Mouse (Mus musculus) lung, embryonic 15.5 days (tissue): ENCODE results near the gene Tmem163. TPM values are rescaled to one million over a fixed set of nuclear protein-coding genes. Genes with fewer than 3 reads are reported as not detected.

ENCODE experiments used
- ATAC-seq: fragments of 200-750 bp; cut with Nextera tagmentation; 2 replicates; pipeline ENCODE4 v1.8.0; 2017; ENCODE audit warnings: moderate number of reproducible peaks, borderline replicate concordance; ENCODE audit not compliant: low FRiP score, low TSS enrichment; ENCODE audit errors: extremely low read depth
- H3K27ac ChIP-seq: fragments of 300-500 bp; sonication (generic); 2 replicates; pipeline ENCODE4 v1.5.1; 2015; ENCODE audit warnings: moderate library complexity, mild to moderate bottlenecking, inconsistent platforms
- H3K27me3 ChIP-seq: fragments of 300-500 bp; sonication (generic); 2 replicates; pipeline ENCODE4 v1.6.1; 2015; ENCODE audit warnings: inconsistent platforms
- H3K36me3 ChIP-seq: fragments of 300-500 bp; sonication (generic); 2 replicates; pipeline ENCODE4 v1.6.1; 2015; ENCODE audit warnings: inconsistent platforms
- H3K4me1 ChIP-seq: fragments of 300-500 bp; sonication (generic); 2 replicates; pipeline ENCODE4 v1.6.1; 2015; ENCODE audit warnings: inconsistent platforms
- H3K4me2 ChIP-seq: fragments of 300-500 bp; sonication (generic); 2 replicates; pipeline ENCODE4 v1.6.1; 2015; ENCODE audit warnings: inconsistent platforms, mild to moderate bottlenecking, moderate library complexity
- H3K4me3 ChIP-seq: fragments of 300-500 bp; sonication (generic); 2 replicates; pipeline ENCODE4 v1.5.1; 2015; ENCODE audit warnings: mild to moderate bottlenecking, inconsistent platforms
- H3K9ac ChIP-seq: fragments of 300-500 bp; sonication (generic); 2 replicates; pipeline ENCODE4 v1.6.1; 2015; ENCODE audit warnings: inconsistent platforms
- H3K9me3 ChIP-seq: fragments of 300-500 bp; sonication (generic); 2 replicates; pipeline ENCODE4 v1.6.1; 2016; ENCODE audit warnings: inconsistent platforms
- WGBS: fragments of 180-500 bp; shearing (Covaris S2); methylation state at CpG from one replicate; pipeline ENCODE4 v1.1.7; 2015; 5-methylcytosine and 5-hydroxymethylcytosine counted together
- polyA plus RNA-seq: library from polyadenylated mRNA; unstranded; fragments of >200 nt; fragmentation: Nextera tagmentation; extraction: Ambion mirVana; gene quantifications from 2 replicates; pipeline ENCODE4 v1.2.1, GENCODE M21; 2015

The Tmem163 gene
- polyA plus RNA-seq, 1 experiment from 2014 or later, result 5.2 TPM

- Histone ChIP-seq H3K4me2 (no peak overlapping the region), H3K4me3 (no peak overlapping the region), H3K9me3 (no peaks in the 10 kb centered on the region), H3K36me3 (no peaks in the 10 kb centered on the region), H3K4me1 (peaks cover 13% of the 10 kb centered on the region; the same call in 1 of the 2 replicates), H3K9ac (no peak overlapping the region), H3K27me3 (no peaks in the 10 kb centered on the region), H3K27ac (peak overlapping the region; percentile 41)
- ATAC-seq, result 0 out of 2 replicates have a peak, but pooled peaks have one; percentile 25
- 51% methylated on average over 7 of the region's 7 CpGs for whole genome bisulfite sequencing
These were observed 52.2 kb downstream of the Tmem163 start for GRCm38 (mm10) chr1:127627151-127627550.

- 0 out of 2 replicates have a peak, but pooled peaks have one; percentile 44 for ATAC-seq
- H3K27ac ChIP-seq, result no peak overlapping the region
These were observed 53.6 kb downstream of the Tmem163 start for GRCm38 (mm10) chr1:127625577-127626362.

DNA sequence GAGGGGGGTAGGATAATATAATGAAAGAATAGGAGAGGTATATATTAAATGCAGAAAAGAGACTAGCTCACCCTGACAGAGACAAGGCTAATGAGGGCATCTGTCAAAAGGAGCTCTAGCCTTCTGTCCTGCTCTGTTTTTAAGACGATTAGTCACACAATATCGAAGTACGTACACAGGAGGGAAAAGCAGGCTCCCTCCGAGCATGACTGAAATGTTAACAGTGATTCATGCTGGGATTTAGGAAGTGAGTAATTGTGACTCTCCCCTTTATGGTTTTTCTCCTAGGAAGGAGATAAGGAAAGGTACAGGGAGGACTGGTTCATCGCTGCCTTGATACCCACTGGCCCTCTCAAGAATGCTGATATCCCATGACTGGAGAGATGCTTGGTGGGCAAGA is 57.0 kb downstream of the Tmem163 start:
- no peaks in the 10 kb centered on the region for H3K27me3 ChIP-seq
- H3K9me3 ChIP-seq, result no peaks in the 10 kb centered on the region
- no peak for ATAC-seq
- H3K4me2 ChIP-seq, result no peak overlapping the region
- WGBS, result 80% methylated on average over 5 of the region's 5 CpGs
- H3K9ac ChIP-seq, result no peak overlapping the region
- H3K27ac ChIP-seq, result no peak overlapping the region
- H3K4me3 ChIP-seq, result no peak overlapping the region
- H3K4me1 ChIP-seq, result peaks cover 13% of the 10 kb centered on the region; the same call in 1 of the 2 replicates
- H3K36me3 ChIP-seq, result no peaks in the 10 kb centered on the region

More at GRCm38 (mm10) chr1:127625577-127626362, 53.6 kb downstream of the Tmem163 start:
- no peak overlapping the region for H3K9ac ChIP-seq
- H3K4me3 ChIP-seq, result no peak overlapping the region
- WGBS, result 38% methylated on average over 5 of the region's 5 CpGs
- no peaks in the 10 kb centered on the region for H3K9me3 ChIP-seq
- H3K27me3 ChIP-seq, result no peaks in the 10 kb centered on the region
- H3K4me2 ChIP-seq, result no peak overlapping the region
- H3K36me3 ChIP-seq, result no peaks in the 10 kb centered on the region
- peaks cover 13% of the 10 kb centered on the region; the same call in 1 of the 2 replicates for H3K4me1 ChIP-seq

DNA sequence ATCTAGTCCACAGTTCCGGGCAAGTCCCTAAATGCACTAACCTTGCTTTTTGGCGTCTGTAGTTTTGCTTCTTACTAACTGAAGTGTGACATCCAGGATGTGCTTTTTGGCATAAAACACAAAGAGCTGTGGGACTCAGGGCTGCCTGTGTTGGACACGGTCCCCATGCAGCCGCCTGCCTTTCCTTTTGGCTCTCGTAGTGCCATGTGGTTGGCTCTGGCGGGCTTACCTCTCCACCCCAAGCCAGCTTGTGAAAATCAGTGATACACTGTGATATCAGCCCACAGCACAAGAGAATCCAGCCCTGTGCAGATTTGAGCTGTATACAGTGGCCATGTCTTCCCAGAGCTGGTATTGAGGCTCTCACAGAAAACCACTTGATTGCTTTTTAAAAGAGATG is 60.3 kb downstream of the Tmem163 start:
- H3K9ac ChIP-seq, result no peak overlapping the region
- no peaks in the 10 kb centered on the region for H3K27me3 ChIP-seq
- no peak overlapping the region for H3K27ac ChIP-seq
- H3K4me2 ChIP-seq, result no peak overlapping the region
- no peaks in the 10 kb centered on the region for H3K36me3 ChIP-seq
- H3K9me3 ChIP-seq, result no peaks in the 10 kb centered on the region
- 76% methylated on average over 6 of the region's 6 CpGs for WGBS
- no peak overlapping the region for H3K4me3 ChIP-seq
- no peaks in the 10 kb centered on the region for H3K4me1 ChIP-seq
- no peak for ATAC-seq

DNA sequence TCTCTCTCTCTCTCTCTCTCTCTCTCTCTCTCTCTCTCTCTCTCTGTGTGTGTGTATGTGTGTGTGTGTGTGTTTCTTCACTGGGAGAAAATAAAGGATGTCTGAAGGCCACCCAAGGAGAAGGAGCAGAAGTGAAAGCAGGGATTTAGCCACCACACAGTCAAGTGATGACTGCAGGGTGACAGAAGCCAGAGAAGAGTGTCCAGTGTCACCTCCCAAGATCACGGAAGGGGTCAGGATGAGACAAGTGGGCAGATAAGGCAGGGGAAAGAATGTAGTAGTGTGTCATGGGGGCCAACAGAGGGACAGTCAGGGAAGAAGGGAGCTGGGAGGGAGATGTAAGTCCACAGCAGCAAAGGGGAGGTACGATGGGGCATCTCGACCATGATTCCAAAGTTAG is 69.0 kb downstream of the Tmem163 start:
- ATAC-seq, result peak; percentile 73; the same call in 1 of the 2 replicates
- no peaks in the 10 kb centered on the region for H3K9me3 ChIP-seq
- H3K27me3 ChIP-seq, result peaks cover 3% of the 10 kb centered on the region; the same call in 1 of the 2 replicates
- H3K9ac ChIP-seq, result no peak overlapping the region
- H3K36me3 ChIP-seq, result no peaks in the 10 kb centered on the region
- no peak overlapping the region for H3K27ac ChIP-seq
- 23% methylated on average over 3 of the region's 3 CpGs for WGBS
- H3K4me1 ChIP-seq, result peaks cover 17% of the 10 kb centered on the region; the same call in 1 of the 2 replicates
- H3K4me2 ChIP-seq, result no peak overlapping the region
- no peak overlapping the region for H3K4me3 ChIP-seq

GRCm38 (mm10) chr1:127609814-127610213 is 69.5 kb downstream of the Tmem163 start:
- H3K36me3 ChIP-seq, result no peaks in the 10 kb centered on the region
- ATAC-seq, result peak; percentile 90
- H3K9ac ChIP-seq, result no peak overlapping the region
- H3K4me2 ChIP-seq, result no peak overlapping the region
- no peaks in the 10 kb centered on the region for H3K9me3 ChIP-seq
- H3K27me3 ChIP-seq, result peaks cover 3% of the 10 kb centered on the region; the same call in 1 of the 2 replicates
- H3K4me3 ChIP-seq, result no peak overlapping the region
- peaks cover 17% of the 10 kb centered on the region; the same call in 1 of the 2 replicates for H3K4me1 ChIP-seq
- 38% methylated on average over 2 of the region's 2 CpGs for WGBS
- no peak overlapping the region for H3K27ac ChIP-seq

GRCm38 (mm10) chr1:127608326-127608725 is 71.0 kb downstream of the Tmem163 start:
- Histone ChIP-seq H3K9me3 (no peaks in the 10 kb centered on the region), H3K27me3 (peaks cover 3% of the 10 kb centered on the region; the same call in 1 of the 2 replicates), H3K36me3 (no peaks in the 10 kb centered on the region), H3K4me1 (peaks cover 17% of the 10 kb centered on the region; the same call in 1 of the 2 replicates), H3K4me2 (no peak overlapping the region), H3K27ac (no peak overlapping the region), H3K9ac (no peak overlapping the region), H3K4me3 (no peak overlapping the region)
- WGBS, result 86% methylated on average over 3 of the region's 3 CpGs
- no peak for ATAC-seq

DNA sequence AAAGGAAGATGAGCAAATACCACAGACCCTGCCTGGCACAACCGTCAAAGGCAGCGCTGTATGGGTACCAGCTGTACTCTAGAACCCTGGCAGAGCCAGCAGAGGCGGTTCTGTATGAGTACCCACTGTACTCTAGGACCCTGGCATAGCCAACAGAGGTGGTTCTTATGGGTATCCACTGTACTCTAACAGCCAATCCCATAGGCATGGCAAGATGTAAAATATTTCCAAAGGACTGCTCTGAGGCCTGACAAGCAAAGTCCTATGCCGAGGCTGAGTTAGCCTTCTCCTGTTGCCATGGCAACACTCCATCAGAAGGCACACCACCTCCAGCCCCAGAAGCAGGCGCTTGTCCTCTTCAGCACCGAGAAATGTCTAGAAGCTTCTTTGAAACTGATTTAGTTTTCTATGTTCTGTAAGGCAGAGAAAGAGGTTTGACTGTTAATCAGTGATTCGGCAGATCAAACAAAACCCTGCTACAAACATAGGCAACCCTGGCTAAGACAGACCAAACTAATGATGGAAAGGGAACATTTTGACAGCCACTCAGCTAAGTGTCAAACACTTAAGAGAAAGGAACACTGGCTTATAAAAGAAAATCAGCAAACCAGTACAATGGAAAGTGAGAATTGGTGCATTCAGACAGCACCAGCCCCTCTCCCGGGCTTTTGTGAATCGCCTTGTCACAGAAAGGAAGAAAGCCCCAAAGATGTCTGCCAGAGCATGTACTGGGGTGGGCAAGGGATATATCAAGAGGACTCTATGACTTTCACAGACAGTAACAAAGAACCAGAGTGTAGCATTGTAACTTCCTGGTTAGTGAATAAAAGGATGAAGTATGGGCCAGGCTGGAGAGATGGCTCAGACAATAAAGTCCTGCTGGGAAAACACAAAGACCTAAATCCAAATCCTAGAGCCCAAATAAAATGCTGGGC is 75.4 kb downstream of the Tmem163 start:
- no peak overlapping the region for H3K4me3 ChIP-seq
- H3K36me3 ChIP-seq, result no peaks in the 10 kb centered on the region
- H3K9ac ChIP-seq, result no peak overlapping the region
- H3K27ac ChIP-seq, result no peak overlapping the region
- H3K27me3 ChIP-seq, result peaks cover 3% of the 10 kb centered on the region; the same call in 1 of the 2 replicates
- H3K4me1 ChIP-seq, result 0 out of 2 replicates have a peak, but pooled peaks cover 6% of the 10 kb centered on the region
- WGBS, result 61% methylated on average over 9 of the region's 9 CpGs
- no peak overlapping the region for H3K4me2 ChIP-seq
- no peaks in the 10 kb centered on the region for H3K9me3 ChIP-seq
- ATAC-seq, result no peak

DNA sequence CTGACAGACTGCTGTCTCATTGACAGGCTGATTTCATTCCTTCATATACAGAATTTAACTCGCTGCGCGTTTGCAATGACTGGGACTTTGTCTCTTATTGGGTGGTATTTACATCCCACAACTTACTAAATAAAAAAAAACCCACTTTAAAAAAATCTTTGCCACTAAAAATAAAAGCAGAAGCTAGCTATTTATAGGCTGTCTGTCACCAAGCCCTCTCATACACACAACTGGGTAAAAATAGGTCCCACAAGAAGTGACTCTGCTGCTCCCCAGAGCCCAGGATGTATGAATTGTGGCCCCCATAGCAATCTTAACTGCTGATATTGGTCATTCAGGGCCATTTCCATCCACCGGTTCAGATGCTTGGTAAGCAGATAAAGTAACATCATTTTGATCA is 83.2 kb downstream of the Tmem163 start:
- WGBS, result 87% methylated on average over 4 of the region's 4 CpGs
- Histone ChIP-seq H3K27me3 (no peaks in the 10 kb centered on the region), H3K4me3 (no peak overlapping the region), H3K36me3 (no peaks in the 10 kb centered on the region), H3K27ac (no peak overlapping the region), H3K9ac (no peak overlapping the region), H3K4me2 (no peak overlapping the region), H3K9me3 (no peaks in the 10 kb centered on the region), H3K4me1 (no peaks in the 10 kb centered on the region)
- no peak for ATAC-seq

- Histone ChIP-seq H3K4me2 (no peak overlapping the region), H3K9ac (no peak overlapping the region), H3K36me3 (no peaks in the 10 kb centered on the region), H3K27ac (no peak overlapping the region), H3K27me3 (no peaks in the 10 kb centered on the region), H3K4me3 (no peak overlapping the region), H3K9me3 (no peaks in the 10 kb centered on the region), H3K4me1 (no peaks in the 10 kb centered on the region)
- ATAC-seq, result no peak
- 41% methylated on average over 1 of the region's 1 CpGs for WGBS
These were observed 83.6 kb downstream of the Tmem163 start for GRCm38 (mm10) chr1:127595735-127596134.

GRCm38 (mm10) chr1:127589542-127589941 is 89.8 kb downstream of the Tmem163 start:
- no peak overlapping the region for H3K4me2 ChIP-seq
- 65% methylated on average over 3 of the region's 3 CpGs for WGBS
- no peaks in the 10 kb centered on the region for H3K27me3 ChIP-seq
- H3K9me3 ChIP-seq, result no peaks in the 10 kb centered on the region
- H3K9ac ChIP-seq, result no peak overlapping the region
- no peak for ATAC-seq
- H3K27ac ChIP-seq, result no peak overlapping the region
- no peaks in the 10 kb centered on the region for H3K36me3 ChIP-seq
- no peaks in the 10 kb centered on the region for H3K4me1 ChIP-seq
- no peak overlapping the region for H3K4me3 ChIP-seq
